Mouse (Mus musculus) thymus, postnatal 14 days (tissue): ENCODE results near the gene Rbm3.

Experiments
- DNase-seq: peaks from one replicate; pipeline ENCODE4 v3.0.0; 2021

Rbm3 gene

GRCm38 (mm10) chrX:8145153-8145991 is at the start of gene Rbm3:
TSS of gene Rbm3 (minus strand) at chrX:8145880.
- DNase-seq: peak; percentile 86

GRCm38 (mm10) chrX:8193419-8193723 is 47.7 kb upstream of the Rbm3 start, which contains the start of gene Ebp:
TSS of gene Ebp (minus strand) at chrX:8193512.
- DNase-seq: peak; percentile 5

- peak; percentile 81 for DNase-seq
These were observed 47.1 kb upstream of the Rbm3 start for GRCm38 (mm10) chrX:8192640-8193418.

- DNase-seq: no peak
These were observed 46.5 kb upstream of the Rbm3 start for GRCm38 (mm10) chrX:8192126-8192639.

GRCm38 (mm10) chrX:8182871-8183540 is 37.3 kb upstream of the Rbm3 start:
- DNase-seq: no peak

DNA sequence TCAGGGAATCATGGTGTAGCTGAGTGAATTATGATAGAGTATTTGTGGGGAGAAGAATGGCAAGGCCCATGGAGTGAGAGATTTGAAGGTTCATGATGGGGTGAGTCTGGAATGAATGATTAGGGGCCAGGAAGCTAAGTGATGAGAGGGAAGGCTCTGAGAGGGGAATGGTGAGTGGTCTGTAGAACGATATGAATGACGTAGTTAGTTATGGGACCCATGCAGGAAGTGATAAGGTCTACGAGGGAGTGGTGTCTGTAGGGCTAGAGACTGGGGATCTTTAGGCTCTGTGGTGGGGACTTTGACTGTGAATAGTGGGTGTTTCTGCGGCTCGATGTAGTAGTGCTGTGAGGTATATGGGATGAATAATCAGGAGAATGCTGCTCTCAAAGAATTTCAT is 34.0 kb upstream of the Rbm3 start:
- DNase-seq: no peak

- DNase-seq: no peak
These were observed 33.2 kb upstream of the Rbm3 start for GRCm38 (mm10) chrX:8178871-8179270.

DNA sequence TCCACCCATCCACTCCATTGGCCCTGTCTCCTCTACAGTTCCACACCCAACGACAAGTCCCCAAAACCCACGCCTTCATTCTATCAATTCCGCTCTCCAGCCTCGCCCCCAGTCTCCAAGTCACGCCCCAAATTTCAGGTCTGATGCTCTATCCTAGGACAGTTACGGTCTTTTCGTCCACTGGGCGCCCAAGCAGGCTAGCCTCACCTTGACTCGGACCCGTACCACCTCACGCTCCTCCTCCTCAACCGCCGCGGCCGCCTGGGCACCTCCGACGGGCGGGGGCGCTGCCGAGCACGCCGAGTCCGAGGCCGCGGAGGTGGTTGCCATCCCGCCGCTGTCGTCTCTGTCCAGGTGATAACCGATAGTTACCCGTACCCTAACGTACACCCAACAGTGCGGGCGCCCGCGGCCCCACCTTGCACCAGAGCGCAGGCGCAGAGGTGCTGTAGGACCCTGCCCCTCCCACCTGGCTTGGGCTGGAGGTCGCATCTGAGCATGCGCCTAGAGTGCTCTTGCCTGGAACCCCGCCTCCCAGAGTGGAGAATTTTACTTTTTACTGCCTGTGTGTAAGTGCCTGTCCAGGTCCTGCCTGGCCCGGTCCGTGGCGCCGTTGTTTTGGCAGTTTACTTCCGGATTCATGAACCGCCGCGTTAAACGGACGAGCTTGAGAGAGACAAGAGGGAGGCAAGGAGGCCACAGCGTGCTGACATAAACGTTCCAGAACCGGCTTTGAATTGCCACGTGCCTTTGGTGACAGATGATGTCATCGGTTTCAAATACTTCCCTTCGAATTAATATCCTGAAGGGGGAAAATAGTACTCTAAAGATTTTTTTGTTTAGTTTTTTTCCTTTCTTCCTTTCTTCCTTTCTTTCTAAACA is 30.1 kb upstream of the Rbm3 start, which contains the start of gene Tbc1d25:
Gene Tbc1d25 (minus strand): TSS at position 678 of the 882 bp plus-strand sequence.
- peak; percentile 88 for DNase-seq

DNA sequence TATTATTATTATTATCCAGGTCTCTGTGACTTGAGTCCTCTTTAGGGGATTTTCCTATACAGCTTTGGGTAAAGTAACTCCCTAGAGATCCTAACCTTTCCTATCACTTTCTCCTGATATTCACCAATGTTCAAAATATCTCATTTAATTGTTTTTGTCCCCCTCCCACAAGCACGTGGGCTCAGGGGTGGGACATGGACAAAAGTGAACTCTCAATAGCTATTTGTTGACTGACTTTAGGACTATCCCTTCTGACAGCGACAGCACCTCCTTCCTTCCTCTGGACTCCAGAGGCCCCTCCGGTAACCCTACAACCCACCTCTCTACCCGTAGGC is 29.5 kb upstream of the Rbm3 start:
- DNase-seq: no peak

DNA sequence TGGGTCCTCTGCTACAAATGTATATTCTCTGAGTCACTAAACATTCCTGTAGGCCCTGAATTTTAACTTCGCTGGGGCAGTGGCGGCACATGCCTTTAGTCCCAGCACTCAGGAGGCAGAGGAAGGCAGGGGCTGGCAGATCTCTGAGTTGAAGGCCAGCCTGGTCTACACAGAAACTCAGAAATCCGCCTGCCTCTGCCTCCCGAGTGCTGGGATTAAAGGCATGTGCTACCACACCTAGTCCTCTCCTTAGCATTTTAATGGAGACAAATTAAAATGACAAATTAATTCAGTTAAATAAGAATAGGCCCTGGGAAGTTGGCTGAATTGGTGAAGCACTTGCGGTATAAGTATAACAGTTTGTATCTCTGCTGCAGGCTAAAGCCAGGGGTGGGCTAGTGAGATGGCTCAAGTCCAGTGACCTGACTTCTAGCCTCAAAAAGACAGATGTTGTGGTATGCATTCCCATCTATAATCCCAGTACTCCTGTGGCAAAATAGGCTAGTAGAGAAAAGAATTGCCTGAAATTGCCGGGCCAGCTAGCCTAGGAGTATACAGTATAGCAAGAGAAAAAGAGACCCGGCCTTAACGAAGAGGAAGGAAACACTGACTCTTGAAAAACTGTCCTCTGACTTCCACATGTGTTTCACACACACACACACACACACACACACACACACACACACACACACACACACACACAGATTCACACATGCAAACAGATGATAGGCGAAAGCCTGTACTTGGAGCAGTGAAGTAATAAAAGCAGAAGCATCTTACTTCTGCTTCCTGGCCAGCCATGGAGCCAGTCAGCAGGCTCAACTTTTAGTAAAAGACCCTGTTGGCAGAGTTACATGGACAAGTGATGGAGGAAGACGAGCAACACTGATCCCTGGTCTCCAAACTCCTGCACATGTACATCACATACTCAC is 22.3 kb upstream of the Rbm3 start:
- DNase-seq: no peak

DNA sequence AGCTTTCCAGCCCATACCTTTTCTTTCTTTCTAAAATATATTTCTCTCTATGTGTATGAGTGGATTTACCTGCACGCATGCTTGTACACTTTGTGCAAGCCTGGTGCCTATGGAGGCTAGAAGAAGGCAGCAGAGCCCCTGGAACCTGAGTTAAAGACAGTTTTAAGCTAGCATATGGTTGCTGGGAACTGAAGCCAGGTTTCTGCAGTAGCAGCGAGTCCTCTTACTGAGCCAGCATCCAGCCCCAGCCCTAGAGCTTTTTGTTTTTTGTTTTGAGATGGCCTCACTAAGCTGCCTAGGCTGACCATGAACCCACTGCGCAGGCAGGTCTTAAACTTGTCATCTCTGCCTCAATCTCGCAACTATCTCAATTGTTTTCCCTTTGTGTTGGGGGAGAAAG is 18.8 kb upstream of the Rbm3 start:
- DNase-seq: no peak

DNA sequence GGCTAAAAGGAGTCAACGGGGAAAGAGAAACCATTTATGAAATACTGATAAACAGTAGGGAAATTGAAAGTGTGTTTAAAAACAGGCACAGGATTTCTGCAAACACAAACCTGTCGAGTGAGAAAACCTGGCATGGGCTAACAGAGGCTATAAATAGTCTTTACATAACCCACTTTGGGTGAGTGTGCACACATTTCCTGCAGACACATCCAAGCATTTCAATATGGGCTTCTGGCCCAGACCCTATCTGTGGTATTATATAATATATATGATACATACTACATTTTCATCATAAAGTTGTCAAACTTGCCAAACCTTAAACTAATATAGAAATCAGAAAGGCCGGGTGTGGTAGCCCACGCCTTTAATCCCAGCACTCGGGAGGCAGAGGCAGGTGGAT is 17.4 kb upstream of the Rbm3 start:
- DNase-seq: no peak

GRCm38 (mm10) chrX:8143750-8144149 is 1.9 kb downstream of the Rbm3 start:
- DNase-seq: no peak

DNA sequence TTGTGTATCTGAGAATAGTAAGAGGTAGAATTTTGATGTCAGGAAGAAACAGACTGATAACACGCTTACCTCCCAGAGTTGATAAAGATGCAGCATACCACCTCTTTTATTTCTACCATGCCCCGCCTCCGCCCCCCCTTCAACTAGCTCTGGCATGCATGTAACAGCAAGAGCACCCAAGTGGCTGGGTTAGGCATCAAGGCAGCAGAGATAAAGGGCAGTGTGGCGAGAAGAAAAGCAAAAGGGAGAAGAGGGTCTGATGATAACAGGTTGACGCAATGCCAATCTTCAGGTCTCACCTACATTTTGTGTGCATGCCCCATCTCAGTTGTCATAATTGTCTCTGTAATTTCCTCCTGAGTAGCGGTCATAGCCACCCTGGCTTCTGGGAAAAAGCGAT is 2.7 kb downstream of the Rbm3 start:
- DNase-seq: no peak

DNA sequence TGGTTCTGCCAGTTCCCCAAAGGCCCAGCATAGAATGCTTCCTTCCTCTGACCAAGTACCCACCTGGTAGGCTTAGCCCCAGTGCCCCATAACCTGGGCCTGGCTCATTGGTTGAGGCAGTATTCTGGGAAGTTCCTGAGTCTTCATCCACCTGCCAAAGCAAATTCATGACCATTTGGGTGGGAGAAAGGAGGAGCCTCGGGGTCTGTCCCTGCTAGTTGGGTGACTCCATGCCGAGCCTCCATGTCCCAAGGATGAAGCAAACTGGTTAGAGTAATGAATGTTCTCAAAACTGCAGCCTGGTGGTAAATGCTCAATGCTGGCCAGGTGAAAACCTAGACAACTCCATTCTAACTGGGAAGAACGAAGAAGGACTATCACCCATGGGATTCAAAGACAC is 4.6 kb downstream of the Rbm3 start:
- DNase-seq: no peak

DNA sequence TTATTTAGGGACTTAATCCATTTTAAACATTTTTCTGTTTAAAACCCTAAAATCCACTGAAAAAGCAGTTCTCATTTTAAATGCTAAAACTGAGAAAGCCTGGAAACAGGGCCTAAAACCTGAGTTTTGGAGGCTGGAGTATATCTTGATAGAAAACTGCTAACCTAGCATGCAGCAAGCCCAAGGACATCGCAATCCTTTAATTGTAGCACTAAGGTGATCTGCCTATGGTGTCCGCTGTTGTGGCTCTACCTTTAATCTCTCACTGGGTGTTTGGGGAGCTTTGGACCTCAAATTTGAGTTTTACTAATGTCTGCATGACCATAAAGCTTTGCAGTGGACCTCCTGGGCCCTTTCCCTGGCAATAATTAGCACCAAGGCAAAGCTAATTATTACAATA is 5.2 kb downstream of the Rbm3 start:
- DNase-seq: no peak

DNA sequence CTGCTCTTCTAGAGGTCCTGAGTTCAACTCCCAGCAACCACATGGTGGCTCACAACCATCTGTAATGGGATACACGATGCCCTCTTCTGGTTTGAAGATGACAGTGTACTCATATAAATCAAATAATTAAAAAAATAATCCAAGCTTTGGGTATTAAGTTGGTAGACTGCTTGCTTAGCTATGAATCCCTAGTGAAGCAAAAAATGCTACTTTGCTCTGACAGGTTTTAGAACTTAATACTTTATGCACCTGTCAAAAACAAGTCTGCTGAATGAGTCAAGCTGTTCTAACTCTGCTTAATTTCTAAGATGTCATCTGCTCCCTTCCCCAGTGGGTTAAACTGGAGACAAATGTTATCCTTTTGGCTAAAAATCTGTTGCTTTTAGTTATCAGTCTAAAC is 6.2 kb downstream of the Rbm3 start:
- no peak for DNase-seq

DNA sequence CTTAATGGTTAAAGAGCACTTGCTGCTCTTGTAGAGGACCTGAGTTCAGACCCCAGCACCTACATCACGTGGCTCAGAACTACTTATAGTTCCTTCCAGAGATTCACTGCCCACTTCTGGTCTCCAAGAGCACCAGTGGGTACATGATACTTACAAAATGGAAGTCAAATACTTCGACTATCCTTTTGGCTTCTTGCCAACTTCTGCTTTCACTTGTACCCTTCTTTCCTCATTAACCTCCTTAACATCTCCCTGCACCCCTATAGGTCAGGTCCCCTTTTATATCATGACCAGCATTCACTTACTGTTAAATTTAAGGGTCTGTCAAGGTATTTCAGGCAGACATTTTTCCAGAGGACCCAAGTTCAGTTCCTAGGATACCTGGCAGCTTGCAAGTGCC is 9.8 kb downstream of the Rbm3 start:
- no peak for DNase-seq

DNA sequence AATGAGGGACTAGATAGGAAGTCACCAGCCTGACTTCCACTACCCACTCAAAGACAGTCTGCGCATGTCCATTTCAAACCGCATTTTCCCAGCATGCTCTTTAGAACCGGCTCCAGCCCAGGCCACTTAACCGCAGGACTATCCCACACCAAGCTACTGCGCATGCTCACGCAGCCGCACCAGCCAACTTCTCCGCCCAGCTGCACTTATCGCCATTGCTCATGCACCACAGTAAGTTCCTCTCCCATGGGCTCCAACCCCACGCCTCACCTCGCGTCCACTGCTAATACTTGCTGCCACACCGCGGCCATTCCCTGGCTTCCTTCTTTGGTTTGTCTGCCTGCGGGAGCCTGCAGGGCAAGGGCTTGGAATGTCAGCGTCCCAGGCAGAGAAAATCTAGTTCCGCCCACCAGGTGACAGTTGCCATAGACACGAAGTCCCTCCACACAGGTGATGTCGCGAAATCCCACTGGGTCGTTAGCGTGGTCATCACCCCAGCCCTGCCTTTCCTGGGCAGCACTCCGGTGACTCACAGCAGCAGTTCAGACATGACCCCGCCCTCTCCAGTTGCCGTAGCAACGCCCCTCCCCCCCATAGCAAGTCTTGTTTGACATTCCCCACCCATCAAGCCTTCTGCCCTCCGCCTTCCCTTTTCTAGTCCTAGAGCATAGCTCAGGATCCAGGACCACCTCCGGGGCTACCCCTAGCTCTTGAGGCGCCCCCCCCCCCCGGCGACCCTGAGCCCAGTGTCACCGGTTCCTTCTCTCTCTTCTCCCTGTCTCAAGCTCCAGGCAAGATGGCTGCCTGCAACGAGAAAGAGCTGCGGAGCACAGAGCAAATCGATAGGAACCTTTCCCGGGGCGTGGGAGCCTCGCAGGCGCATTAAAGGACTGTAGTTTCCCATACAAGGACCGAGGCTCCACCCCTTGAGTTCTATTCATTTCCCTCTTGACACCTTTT is 13.4 kb downstream of the Rbm3 start, which contains the start of gene Wdr13:
Gene Wdr13 (minus strand): TSS at position 876 of the 960 bp plus-strand sequence.
- peak; percentile 85 for DNase-seq

GRCm38 (mm10) chrX:8131393-8131792 is 14.3 kb downstream of the Rbm3 start:
- peak; percentile 12 for DNase-seq
